Comparison of ENCODE assay signal across 24 mouse cellular contexts in the genomic region with DNA sequence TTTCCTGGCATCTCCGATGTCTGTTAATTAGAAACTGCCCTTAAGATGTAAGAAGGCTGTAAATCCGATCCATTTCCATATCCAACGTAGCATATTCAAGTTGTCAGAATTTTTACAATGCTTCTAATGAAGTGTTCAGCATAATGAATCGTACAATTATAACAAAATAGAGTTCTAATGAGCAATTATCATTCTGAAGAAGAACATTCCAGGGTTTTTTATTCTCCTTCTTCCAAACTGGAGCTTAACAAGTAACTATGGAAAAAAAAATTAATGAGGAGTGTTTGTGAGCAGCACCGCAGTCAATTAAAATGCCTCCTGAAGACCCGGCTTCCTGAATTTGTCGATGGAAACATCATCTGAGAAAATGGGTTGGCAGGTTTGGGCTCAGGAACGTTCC.
DNase-seq lines count a peak whose midpoint lies in the region; ATAC-seq and TF ChIP-seq lines count a peak whose summit lies in the region.
"Had no signal": no experiment of that assay in that cellular context is flagged by ENCODE, and none has a peak within 500 bp of the region (broad histone marks: within the 10 kb centered on the region; RNA-seq: fewer than 3 reads in every experiment).

No protein-coding gene starts in this region.

- H3K27ac ChIP-seq in forebrain, embryonic 10.5 days = peak overlapping the region; percentile 65; the same call in 1 of the 2 replicates
- peak overlapping the region; percentile 69 for H3K27ac ChIP-seq in forebrain, embryonic 13.5 days
- peak overlapping the region; percentile 56; the same call in 1 of the 2 replicates for H3K27ac ChIP-seq in forebrain, embryonic 16.5 days (ENCODE audit: low read length)
- H3K27ac ChIP-seq in thymus, adult 2 months (ENCODE audit: control insufficient read depth, insufficient read depth, low read length) = no peak overlapping the region
- no peak overlapping the region for H3K27ac ChIP-seq in heart, embryonic 11.5 days (ENCODE audit: low read depth, low read length)
- H3K27ac ChIP-seq: heart, adult 2 months; heart, embryonic 10.5 days; hindbrain, embryonic 13.5 days; intestine, embryonic 15.5 days had no signal

- ATAC-seq in forebrain, embryonic 13.5 days = peak; percentile 64
- peak; percentile 54 for ATAC-seq in forebrain, embryonic 16.5 days
- no peak for ATAC-seq in heart, embryonic 11.5 days (replicated peaks; ENCODE audit: insufficient number of reproducible peaks, low FRiP score, low TSS enrichment)
- ATAC-seq: hindbrain, embryonic 16.5 days; intestine, embryonic 15.5 days had no signal

- no peak overlapping the region for H3K4me3 ChIP-seq in forebrain, embryonic 10.5 days
- H3K4me3 ChIP-seq in forebrain, embryonic 13.5 days = no peak overlapping the region
- H3K4me3 ChIP-seq in forebrain, embryonic 16.5 days (replicated peaks; ENCODE audit: low read length) = no peak overlapping the region
- no peak overlapping the region for H3K4me3 ChIP-seq in thymus, adult 2 months (ENCODE audit: control insufficient read depth, insufficient read depth, low read length)
- H3K4me3 ChIP-seq in heart, embryonic 11.5 days (ENCODE audit: low read depth, low read length) = no peak overlapping the region
- H3K4me3 ChIP-seq: heart, adult 2 months; heart, embryonic 10.5 days; hindbrain, embryonic 13.5 days; intestine, embryonic 15.5 days had no signal

- TF ChIP-seq POLR2A in thymus, adult 2 months (IDR thresholded peaks at IDR 0.05; ENCODE audit: control insufficient read depth, extremely low read depth, insufficient read depth, low read length, poor library complexity) = no peak

- no peaks in the 10 kb centered on the region for H3K36me3 ChIP-seq in forebrain, embryonic 10.5 days (replicated peaks)
- no peaks in the 10 kb centered on the region for H3K36me3 ChIP-seq in forebrain, embryonic 13.5 days (ENCODE audit: poor library complexity, severe bottlenecking)
- no peaks in the 10 kb centered on the region for H3K36me3 ChIP-seq in forebrain, embryonic 16.5 days (ENCODE audit: control insufficient read depth, insufficient read depth)
- no peaks in the 10 kb centered on the region for H3K36me3 ChIP-seq in thymus, adult 2 months (ENCODE audit: control insufficient read depth, insufficient read depth, low read length)
- no peaks in the 10 kb centered on the region for H3K36me3 ChIP-seq in heart, embryonic 11.5 days (ENCODE audit: control insufficient read depth, insufficient read depth, low read length)
- H3K36me3 ChIP-seq: G1E; heart, embryonic 10.5 days; hindbrain, embryonic 13.5 days; intestine, embryonic 15.5 days had no signal

- no peak overlapping the region for H3K9ac ChIP-seq in forebrain, embryonic 13.5 days
- no peak overlapping the region for H3K9ac ChIP-seq in forebrain, embryonic 16.5 days (replicated peaks; ENCODE audit: low read depth, low read length)
- no peak overlapping the region for H3K9ac ChIP-seq in heart, embryonic 11.5 days (ENCODE audit: low read depth, low read length)
- H3K9ac ChIP-seq: hindbrain, embryonic 13.5 days; intestine, embryonic 15.5 days had no signal

- TF ChIP-seq CTCF in thymus, adult 2 months (IDR thresholded peaks at IDR 0.05; ENCODE audit: borderline replicate concordance, control insufficient read depth, extremely low read depth, insufficient read depth, low read length, poor library complexity) = no peak

- H3K4me1 ChIP-seq in forebrain, embryonic 10.5 days = peaks cover 19% of the 10 kb centered on the region
- H3K4me1 ChIP-seq in forebrain, embryonic 13.5 days = peaks cover 15% of the 10 kb centered on the region
- H3K4me1 ChIP-seq in forebrain, embryonic 16.5 days (replicated peaks; ENCODE audit: control insufficient read depth, insufficient read depth, low read length) = peaks cover 7% of the 10 kb centered on the region
- peaks cover 13% of the 10 kb centered on the region for H3K4me1 ChIP-seq in thymus, adult 2 months (replicated peaks; ENCODE audit: control insufficient read depth, insufficient read depth, low read length)
- no peaks in the 10 kb centered on the region for H3K4me1 ChIP-seq in heart, embryonic 11.5 days (ENCODE audit: control insufficient read depth, insufficient read depth, low read length)
- H3K4me1 ChIP-seq: heart, embryonic 10.5 days; hindbrain, embryonic 13.5 days; intestine, embryonic 15.5 days had no signal

- WGBS in forebrain, embryonic 10.5 days = 64% methylated on average over 8 of the region's 8 CpGs
- WGBS in forebrain, embryonic 13.5 days = 20% methylated on average over 8 of the region's 8 CpGs
- 12% methylated on average over 8 of the region's 8 CpGs for WGBS in forebrain, embryonic 16.5 days
- 94% methylated on average over 8 of the region's 8 CpGs for WGBS in thymus, adult 2 months
- 82% methylated on average over 8 of the region's 8 CpGs for WGBS in heart, embryonic 11.5 days (ENCODE audit: insufficient replicate concordance)

- H3K4me2 ChIP-seq in forebrain, embryonic 13.5 days = peak overlapping the region; percentile 12; the same call in 1 of the 2 replicates
- H3K4me2 ChIP-seq in forebrain, embryonic 16.5 days (ENCODE audit: low read length) = peak overlapping the region; percentile 8; the same call in 1 of the 2 replicates
- no peak overlapping the region for H3K4me2 ChIP-seq in heart, embryonic 11.5 days
- H3K4me2 ChIP-seq: hindbrain, embryonic 13.5 days; intestine, embryonic 15.5 days had no signal

- no peaks in the 10 kb centered on the region for H3K9me3 ChIP-seq in forebrain, embryonic 10.5 days
- no peaks in the 10 kb centered on the region for H3K9me3 ChIP-seq in forebrain, embryonic 13.5 days (replicated peaks)
- H3K9me3 ChIP-seq in forebrain, embryonic 16.5 days (ENCODE audit: control insufficient read depth, low read length) = no peaks in the 10 kb centered on the region
- no peaks in the 10 kb centered on the region for H3K9me3 ChIP-seq in heart, embryonic 11.5 days (replicated peaks; ENCODE audit: control insufficient read depth, low read length)
- H3K9me3 ChIP-seq: heart, embryonic 10.5 days; hindbrain, embryonic 13.5 days; intestine, embryonic 15.5 days had no signal

- peak; percentile 94 for DNase-seq in Muller cell, postnatal 12 days (ENCODE audit: inconsistent ontology term)
- no peak for DNase-seq in forebrain, embryonic 10.5 days (ENCODE audit: extremely low spot score, low spot score)
- no peak for DNase-seq in thymus, adult 2 months
- no peak for DNase-seq in layer of hippocampus, postnatal 25 days (ENCODE audit: extremely low spot score in 1 of 2, low spot score in 1 of 2)
- no peak for DNase-seq in spleen, adult 18-20 months
- DNase-seq: adrenal gland, adult 2 months; adrenal gland, postnatal 14 days; B cell, adult 2 months; cerebellum, adult 11-12 months; cerebellum, adult 8-10 months; cerebellum, postnatal 10 days; gastrocnemius, postnatal 10 days; gastrocnemius, postnatal 36 days; heart, adult 2 months; kidney, adult 11 months had no signal

- H3K27me3 ChIP-seq in forebrain, embryonic 10.5 days (ENCODE audit: poor library complexity, severe bottlenecking) = no peaks in the 10 kb centered on the region
- H3K27me3 ChIP-seq in forebrain, embryonic 13.5 days = no peaks in the 10 kb centered on the region
- H3K27me3 ChIP-seq in forebrain, embryonic 16.5 days (replicated peaks; ENCODE audit: control insufficient read depth, insufficient read depth, low read length) = no peaks in the 10 kb centered on the region
- H3K27me3 ChIP-seq in thymus, adult 2 months (ENCODE audit: control insufficient read depth, insufficient read depth, low read length) = no peaks in the 10 kb centered on the region
- no peaks in the 10 kb centered on the region for H3K27me3 ChIP-seq in heart, embryonic 11.5 days (ENCODE audit: control insufficient read depth, insufficient read depth, low read length)
- H3K27me3 ChIP-seq: CH12.LX; hindbrain, embryonic 13.5 days; intestine, embryonic 15.5 days had no signal

Comparison
In these comparisons a context has a peak if more than half of its experiments do, and no peak if none do; other contexts are left out.
1. H3K27ac ChIP-seq: peak in forebrain, embryonic 10.5 days (single experiment), forebrain, embryonic 13.5 days (single experiment) and forebrain, embryonic 16.5 days (single experiment); none in thymus, adult 2 months (single experiment) and heart, embryonic 11.5 days (single experiment).